Mouse (Mus musculus): ENCODE data around the gene Rab20. TPM values are rescaled to one million over a fixed set of nuclear protein-coding genes. Genes with fewer than 3 reads are reported as not detected.
"Not testable (repeated sequence)": the region's sequence is repeated elsewhere in the genome, so short reads cannot be mapped to it uniquely, and the experiment has no call there.

Rab20 gene
- polyA plus RNA-seq, 1 experiment from 2014 or later: 1.5 TPM

DNA sequence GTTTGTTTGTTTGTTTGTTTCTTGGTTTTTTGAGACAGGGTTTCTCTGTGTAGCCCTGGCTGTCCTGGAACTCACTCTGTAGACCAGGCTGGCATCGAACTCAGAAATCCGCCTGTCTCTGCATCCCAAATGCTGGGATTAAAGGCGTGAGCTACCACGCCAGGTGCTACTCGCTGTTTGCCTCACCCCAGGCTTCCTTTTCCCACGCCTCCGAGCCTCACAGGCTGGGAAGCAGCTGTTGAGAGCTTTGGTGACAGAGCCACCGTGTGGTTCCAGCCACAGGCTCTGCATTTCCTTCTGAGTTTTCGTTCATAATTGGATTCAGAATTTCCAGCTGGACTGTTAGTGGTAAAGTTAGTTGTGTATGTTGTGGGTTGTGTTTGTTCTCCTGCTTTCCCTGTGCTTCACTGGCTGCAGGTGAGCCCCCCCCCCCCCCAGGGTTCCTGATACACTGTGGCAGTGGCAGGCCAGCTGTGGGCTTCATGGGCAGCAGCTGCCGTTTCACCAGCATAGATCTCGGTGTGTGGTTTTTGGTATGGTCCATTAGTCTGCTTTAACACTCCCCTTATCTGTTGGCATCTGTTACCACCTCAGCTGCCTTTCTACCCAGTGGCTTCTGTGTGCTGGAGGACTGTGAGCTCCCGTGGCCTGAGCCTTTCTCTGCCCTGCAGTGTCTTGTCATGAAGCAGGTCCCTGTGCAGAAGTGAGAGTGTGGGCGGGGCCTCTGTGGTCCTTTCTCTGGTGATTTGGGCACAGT, 25.1 kb upstream of the Rab20 start:
- ATAC-seq (ENCODE audit: low FRiP score, low read depth): no peak

DNA sequence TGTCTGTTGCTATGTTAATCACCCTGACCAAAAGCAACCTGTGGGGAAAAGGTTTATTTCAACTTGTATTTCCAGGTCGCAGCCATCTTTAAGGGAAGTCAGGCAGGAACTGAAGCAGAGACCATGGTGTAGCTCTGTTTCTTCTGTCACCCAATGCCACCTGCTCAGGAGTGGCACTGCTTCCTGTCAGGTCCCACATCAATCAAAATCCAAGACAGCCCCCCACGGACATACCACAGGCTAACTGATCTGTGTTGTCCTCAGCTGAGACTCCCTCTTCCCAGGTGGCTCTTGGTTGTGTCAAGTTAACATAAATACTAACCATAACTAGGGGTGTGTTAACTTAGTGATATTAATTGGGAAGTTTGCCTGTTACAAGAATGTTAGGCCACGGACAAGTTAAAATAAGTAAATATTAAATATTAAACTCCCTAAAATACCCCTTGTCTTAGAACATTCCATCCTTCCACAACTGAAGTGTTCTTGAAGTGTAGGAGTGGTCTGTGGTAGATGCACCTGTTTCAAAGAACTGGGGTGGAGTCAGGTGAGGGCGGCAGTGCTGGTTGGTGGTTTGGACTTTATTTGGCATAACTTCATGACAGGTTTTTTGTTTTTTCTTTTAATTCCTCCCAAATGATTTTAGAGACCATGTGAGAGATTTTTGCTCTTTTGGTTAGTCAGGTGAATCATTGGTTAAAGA, 20.4 kb upstream of the Rab20 start:
- 89% methylated on average over 4 of the region's 4 CpGs for WGBS
- H3K36me3 ChIP-seq: peaks cover 9% of the 10 kb centered on the region
- no peak overlapping the region for H3K9ac ChIP-seq
- no peak overlapping the region for H3K27ac ChIP-seq (replicated peaks)
- peaks cover 9% of the 10 kb centered on the region; the same call in 1 of the 2 replicates for H3K27me3 ChIP-seq
- peaks cover 18% of the 10 kb centered on the region for H3K4me1 ChIP-seq (replicated peaks)
- peak overlapping the region; percentile 77; the same call in 1 of the 2 replicates for H3K4me3 ChIP-seq
- no peak for ATAC-seq (ENCODE audit: low FRiP score, low read depth)
- no peak overlapping the region for H3K4me2 ChIP-seq
- H3K9me3 ChIP-seq: no peaks in the 10 kb centered on the region

More for the DNA sequence above, 25.1 kb upstream of the Rab20 start:
- H3K4me3 ChIP-seq: no peak overlapping the region
- H3K4me1 ChIP-seq (replicated peaks): peaks cover 2% of the 10 kb centered on the region
- H3K36me3 ChIP-seq: peaks cover 44% of the 10 kb centered on the region
- H3K27ac ChIP-seq (replicated peaks): no peak overlapping the region
- H3K27me3 ChIP-seq: no peaks in the 10 kb centered on the region
- 89% methylated on average over 13 of the region's 13 CpGs for WGBS
- H3K4me2 ChIP-seq: no peak overlapping the region
- H3K9me3 ChIP-seq: no peaks in the 10 kb centered on the region
- H3K9ac ChIP-seq: no peak overlapping the region

DNA sequence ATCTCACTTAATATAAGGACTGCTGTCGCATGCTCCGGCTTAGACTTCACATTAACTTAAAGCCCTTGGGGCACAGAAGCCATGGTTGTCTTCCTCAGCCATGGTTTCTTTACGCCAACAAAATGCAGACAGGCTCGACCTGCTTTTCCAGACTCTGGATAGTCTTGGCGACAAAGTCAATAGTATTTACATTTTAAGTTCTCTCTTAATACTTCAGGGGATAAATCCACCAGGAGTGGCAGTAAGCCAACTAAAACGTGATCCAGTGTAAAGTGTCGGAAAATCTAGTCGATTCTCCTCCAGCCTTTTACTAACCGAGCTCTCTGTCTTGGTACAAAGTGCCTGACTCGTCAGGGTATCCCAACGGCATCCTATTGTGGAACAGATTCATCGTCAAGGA, 19.8 kb upstream of the Rab20 start:
- peak overlapping the region; percentile 89; the same call in 1 of the 2 replicates for H3K27ac ChIP-seq (replicated peaks)
- peak overlapping the region; percentile 77; the same call in 1 of the 2 replicates for H3K9ac ChIP-seq
- H3K4me3 ChIP-seq: peak overlapping the region; percentile 77
- peaks cover 2% of the 10 kb centered on the region; the same call in 1 of the 2 replicates for H3K36me3 ChIP-seq
- peaks cover 9% of the 10 kb centered on the region; the same call in 1 of the 2 replicates for H3K27me3 ChIP-seq
- H3K4me2 ChIP-seq: peak overlapping the region; percentile 81
- no peaks in the 10 kb centered on the region for H3K9me3 ChIP-seq
- peaks cover 18% of the 10 kb centered on the region for H3K4me1 ChIP-seq (replicated peaks)
- ATAC-seq (ENCODE audit: low FRiP score, low read depth): no peak
- 76% methylated on average over 12 of the region's 12 CpGs for WGBS

DNA sequence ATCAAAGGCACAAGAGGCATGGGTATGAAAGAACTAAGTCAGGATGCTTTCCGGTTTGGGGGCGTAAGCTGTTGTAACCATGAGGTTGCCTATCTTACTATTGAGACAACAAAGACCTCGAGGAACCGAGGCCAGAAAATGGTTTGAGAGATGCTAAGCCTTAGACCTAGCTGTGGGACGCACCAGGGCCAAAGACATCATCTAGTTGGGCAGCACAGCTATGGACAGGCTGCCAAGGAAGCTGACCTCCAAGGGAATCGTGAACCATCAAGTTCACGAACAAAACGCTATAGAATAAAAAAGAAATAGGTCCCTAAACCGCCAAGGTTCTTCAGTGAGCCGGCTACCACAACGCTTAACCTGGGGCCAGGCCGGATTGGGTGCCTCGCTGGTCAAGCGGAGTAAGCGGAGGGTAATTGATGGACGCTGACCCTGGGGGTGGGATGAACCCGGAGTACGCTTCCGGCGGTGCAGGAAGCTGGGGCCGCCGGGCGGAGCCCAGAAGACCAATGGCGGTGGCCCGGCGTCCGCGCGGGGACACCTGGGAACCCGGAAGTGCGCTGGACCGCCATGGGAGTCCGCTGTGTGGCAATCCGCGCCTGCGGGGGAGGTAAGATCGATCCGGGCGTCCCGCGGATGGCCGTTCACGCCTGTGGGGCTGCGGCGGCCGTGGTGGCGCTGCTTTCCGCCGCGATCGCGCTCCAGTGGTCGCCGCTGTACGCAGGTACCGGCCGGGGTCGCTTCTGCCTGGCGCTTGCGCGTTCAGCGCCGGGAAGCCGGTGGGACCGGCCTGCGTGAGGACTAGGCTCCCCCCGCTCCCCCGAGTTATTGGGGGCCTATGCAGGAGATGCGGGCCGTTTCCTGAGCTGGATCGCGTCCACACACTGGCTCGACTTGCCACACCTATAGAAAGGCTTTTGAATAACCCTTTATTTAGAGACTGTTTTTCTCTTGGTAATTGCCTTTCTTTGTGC, 18.8 kb upstream of the Rab20 start, which contains the start of gene Naxd:
Gene Naxd (plus strand): TSS at position 490 of the 974 bp plus-strand sequence.
- peak within 1 kb of the TSS; percentile 77 for H3K4me3 ChIP-seq
- no peaks in the 10 kb centered on the region for H3K36me3 ChIP-seq
- H3K27ac ChIP-seq (replicated peaks): peak within 1 kb of the TSS; percentile 89
- H3K4me2 ChIP-seq: peak within 1 kb of the TSS; percentile 81
- no peaks in the 10 kb centered on the region for H3K9me3 ChIP-seq
- peaks cover 9% of the 10 kb centered on the region; the same call in 1 of the 2 replicates for H3K27me3 ChIP-seq
- WGBS: 4% methylated on average over 73 of the region's 73 CpGs
- H3K4me1 ChIP-seq (replicated peaks): peaks cover 18% of the 10 kb centered on the region
- ATAC-seq (ENCODE audit: low FRiP score, low read depth): peak; percentile 99
- H3K9ac ChIP-seq: peak within 1 kb of the TSS; percentile 77

DNA sequence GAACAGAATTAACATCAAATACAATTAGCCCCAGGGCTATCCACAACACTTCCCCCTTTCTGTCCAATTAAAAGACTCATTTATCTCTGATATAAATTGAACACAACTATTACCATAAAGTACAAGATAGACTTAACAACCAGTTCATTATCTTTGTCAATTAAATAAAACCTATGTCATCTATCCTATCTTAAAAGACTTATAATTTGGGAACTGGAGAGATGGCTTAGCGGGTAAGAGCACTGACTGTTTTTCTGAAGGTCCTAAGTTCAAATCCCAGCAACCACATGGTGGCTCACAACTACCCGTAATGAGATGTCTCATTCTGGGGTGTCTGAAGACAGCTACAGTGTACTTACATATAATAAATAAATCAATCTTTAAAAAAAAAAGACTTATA, 13.8 kb upstream of the Rab20 start:
- H3K27ac ChIP-seq (replicated peaks); H3K9ac ChIP-seq; H3K4me1 ChIP-seq (replicated peaks); H3K4me2 ChIP-seq; H3K4me3 ChIP-seq; ATAC-seq (ENCODE audit: low FRiP score, low read depth); H3K36me3 ChIP-seq; H3K9me3 ChIP-seq: not testable (repeated sequence)
- 86% methylated on average over 2 of the region's 2 CpGs for WGBS
- peaks cover 12% of the 10 kb centered on the region; the same call in 1 of the 2 replicates for H3K27me3 ChIP-seq

DNA sequence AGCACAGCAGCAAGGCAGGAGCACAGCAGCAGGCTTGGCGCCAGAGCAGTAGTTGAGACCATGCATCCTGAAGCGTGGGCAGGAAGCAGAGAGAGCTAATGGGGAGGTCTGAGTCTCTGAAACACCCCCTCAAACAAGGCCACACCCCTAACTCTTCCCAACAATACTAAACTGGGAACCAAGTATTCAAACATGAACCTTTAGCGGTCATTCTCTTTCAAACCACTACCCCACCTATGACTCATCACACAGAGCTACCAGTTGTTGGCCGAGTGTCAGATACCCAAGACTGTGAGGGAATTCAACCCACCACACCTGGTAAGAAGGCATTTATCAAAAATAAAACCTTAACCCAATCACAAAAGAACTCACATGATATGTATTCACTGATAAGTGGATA, 8.7 kb upstream of the Rab20 start:
- H3K4me3 ChIP-seq: no peak overlapping the region
- no peaks in the 10 kb centered on the region for H3K9me3 ChIP-seq
- no peak overlapping the region for H3K4me2 ChIP-seq
- no peak for ATAC-seq (ENCODE audit: low FRiP score, low read depth)
- no peaks in the 10 kb centered on the region for H3K36me3 ChIP-seq
- H3K27me3 ChIP-seq: 0 out of 2 replicates have a peak, but pooled peaks cover 3% of the 10 kb centered on the region
- H3K27ac ChIP-seq (replicated peaks): no peak overlapping the region
- 65% methylated on average over 4 of the region's 4 CpGs for WGBS
- H3K4me1 ChIP-seq (replicated peaks): no peaks in the 10 kb centered on the region
- no peak overlapping the region for H3K9ac ChIP-seq

DNA sequence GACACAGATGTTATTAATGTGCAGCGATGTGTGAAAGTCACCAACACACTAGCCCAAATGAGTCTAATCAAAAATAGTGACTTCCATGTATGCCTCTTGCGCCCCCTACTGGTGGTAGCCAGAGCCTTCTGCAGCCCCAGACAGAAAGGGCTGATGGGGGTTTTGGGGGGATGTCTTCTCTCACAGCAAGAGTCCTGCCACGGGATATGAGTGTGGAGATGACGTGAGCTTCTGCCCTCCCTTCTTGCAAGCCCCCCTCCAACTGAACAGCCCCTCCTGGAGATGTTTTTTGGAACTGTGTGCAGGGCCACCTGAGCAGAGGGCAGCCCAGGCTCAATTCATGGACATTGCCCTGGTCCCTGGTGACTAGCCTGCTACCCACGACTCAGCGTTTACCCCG, 7.6 kb upstream of the Rab20 start:
- H3K4me3 ChIP-seq: no peak overlapping the region
- H3K4me1 ChIP-seq (replicated peaks): no peaks in the 10 kb centered on the region
- no peaks in the 10 kb centered on the region for H3K36me3 ChIP-seq
- no peak for ATAC-seq (ENCODE audit: low FRiP score, low read depth)
- 22% methylated on average over 7 of the region's 7 CpGs for WGBS
- H3K9ac ChIP-seq: no peak overlapping the region
- H3K27me3 ChIP-seq: 0 out of 2 replicates have a peak, but pooled peaks cover 3% of the 10 kb centered on the region
- no peak overlapping the region for H3K4me2 ChIP-seq
- H3K27ac ChIP-seq (replicated peaks): no peak overlapping the region
- no peaks in the 10 kb centered on the region for H3K9me3 ChIP-seq

DNA sequence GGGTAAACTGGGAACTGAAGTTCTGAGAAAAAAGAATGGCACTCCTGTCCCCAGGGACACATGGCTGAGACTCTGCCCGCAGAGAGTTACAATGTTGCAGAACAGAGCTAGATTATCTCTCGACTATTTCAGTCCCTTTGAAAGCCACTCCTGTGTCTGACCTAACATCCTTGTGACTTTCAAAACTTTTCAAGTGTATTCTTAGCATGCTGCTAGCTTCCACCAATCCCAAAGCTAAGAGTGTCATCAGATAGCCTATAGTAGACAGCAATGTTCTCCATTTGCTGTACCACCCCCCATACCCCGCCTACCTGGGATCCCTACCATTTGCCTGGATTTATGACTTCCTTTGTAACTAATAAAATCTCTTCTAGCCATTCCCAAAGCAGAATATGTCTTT, 4.0 kb upstream of the Rab20 start:
- no peak overlapping the region for H3K4me3 ChIP-seq
- no peak overlapping the region for H3K27ac ChIP-seq (replicated peaks)
- H3K9ac ChIP-seq: no peak overlapping the region
- no peaks in the 10 kb centered on the region for H3K9me3 ChIP-seq
- 78% methylated on average over 3 of the region's 3 CpGs for WGBS
- H3K36me3 ChIP-seq: no peaks in the 10 kb centered on the region
- peaks cover 33% of the 10 kb centered on the region for H3K27me3 ChIP-seq
- H3K4me1 ChIP-seq (replicated peaks): peaks cover 15% of the 10 kb centered on the region
- no peak overlapping the region for H3K4me2 ChIP-seq
- no peak for ATAC-seq (ENCODE audit: low FRiP score, low read depth)

DNA sequence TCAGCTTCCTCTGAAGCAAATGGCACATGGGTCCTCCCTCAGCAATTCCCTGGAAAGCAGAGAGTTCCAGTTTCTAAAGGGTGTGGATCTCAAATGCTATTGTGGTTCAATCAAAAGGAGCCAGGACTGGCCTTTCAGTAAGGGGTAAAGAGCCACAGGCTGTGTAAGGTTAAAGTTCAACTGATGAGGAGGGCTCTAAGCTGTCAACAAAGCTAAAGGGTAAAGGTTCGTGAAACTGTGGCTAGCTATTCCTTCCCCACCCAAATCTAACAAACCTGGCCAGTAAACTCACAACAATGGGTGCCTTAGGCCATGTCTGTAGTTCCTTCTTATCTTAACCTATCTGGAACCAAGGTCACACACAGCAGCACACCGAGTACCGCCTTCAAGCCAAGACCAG, 3.4 kb upstream of the Rab20 start:
- Histone ChIP-seq H3K4me3 (no peak overlapping the region), H3K36me3 (no peaks in the 10 kb centered on the region), H3K9me3 (no peaks in the 10 kb centered on the region), H3K27me3 (peaks cover 39% of the 10 kb centered on the region), H3K27ac (replicated peaks) (no peak overlapping the region), H3K4me2 (no peak overlapping the region), H3K4me1 (replicated peaks) (peaks cover 17% of the 10 kb centered on the region), H3K9ac (no peak overlapping the region)
- ATAC-seq (ENCODE audit: low FRiP score, low read depth): no peak
- 41% methylated on average over 3 of the region's 3 CpGs for WGBS

DNA sequence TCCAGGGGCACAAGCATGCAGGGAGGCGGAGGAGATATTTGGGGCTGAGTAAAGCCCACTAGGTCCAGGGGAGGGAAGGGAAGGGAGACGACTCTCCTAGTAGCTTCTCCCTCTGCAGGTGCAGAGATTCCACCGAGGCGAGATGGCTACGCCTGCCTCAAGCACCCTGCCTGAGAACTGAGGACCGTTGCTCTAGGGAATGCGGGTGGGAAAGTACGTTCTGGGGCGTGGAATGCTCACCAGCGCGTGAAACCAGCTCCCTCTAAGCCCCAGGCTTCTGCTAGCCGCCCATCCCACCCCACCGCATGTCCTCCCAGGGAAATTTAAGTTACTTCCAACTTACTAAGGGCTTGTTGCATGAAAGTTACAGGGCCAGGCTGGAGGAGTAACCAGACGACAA, 1.1 kb upstream of the Rab20 start:
- Histone ChIP-seq H3K27me3 (peaks cover 60% of the 10 kb centered on the region), H3K4me2 (no peak overlapping the region), H3K4me3 (no peak overlapping the region), H3K27ac (replicated peaks) (no peak overlapping the region), H3K9me3 (no peaks in the 10 kb centered on the region), H3K4me1 (replicated peaks) (peaks cover 24% of the 10 kb centered on the region), H3K36me3 (no peaks in the 10 kb centered on the region), H3K9ac (no peak overlapping the region)
- WGBS: 13% methylated on average over 14 of the region's 14 CpGs
- no peak for ATAC-seq (ENCODE audit: low FRiP score, low read depth)

DNA sequence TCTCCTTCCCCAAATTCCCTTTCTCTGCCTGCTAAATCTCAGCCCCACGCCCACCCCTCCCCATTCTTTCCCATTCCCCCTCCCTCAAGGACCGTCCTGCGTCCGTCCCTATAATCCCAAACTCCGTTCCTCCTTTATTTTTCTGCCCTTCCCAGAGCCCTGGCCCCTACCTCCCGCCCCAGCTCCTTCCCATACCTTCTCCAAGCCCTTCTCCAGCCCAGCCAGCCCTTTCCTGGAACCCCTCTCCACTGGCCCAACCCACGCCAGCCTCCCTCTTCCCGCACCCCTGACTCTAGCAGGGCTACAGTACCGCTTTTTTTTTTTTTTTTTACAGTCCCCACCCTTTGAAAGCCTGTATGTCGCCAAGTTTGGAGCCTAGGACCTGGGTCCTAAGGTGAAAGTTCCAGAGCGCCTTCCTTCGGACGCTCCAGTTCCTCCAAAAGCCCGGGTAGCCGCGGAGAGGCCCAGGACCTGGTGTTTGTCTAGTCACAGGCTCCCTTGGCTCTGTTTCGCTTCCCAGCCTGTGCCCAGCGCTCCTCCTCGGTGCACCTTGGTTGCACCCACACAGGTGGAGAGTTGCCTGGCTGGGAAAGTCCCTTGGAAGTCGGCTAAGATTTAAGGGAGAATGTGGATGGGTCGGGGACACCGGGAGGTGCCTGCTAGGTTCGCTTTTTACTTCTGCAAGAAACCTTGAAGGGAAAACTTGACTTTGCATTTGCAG, 457 bp upstream of the Rab20 start:
- no peak overlapping the region for H3K9ac ChIP-seq
- peak overlapping the region; percentile 98 for H3K4me2 ChIP-seq
- no peaks in the 10 kb centered on the region for H3K9me3 ChIP-seq
- no peak overlapping the region for H3K27ac ChIP-seq (replicated peaks)
- WGBS: 3% methylated on average over 22 of the region's 23 CpGs
- no peaks in the 10 kb centered on the region for H3K36me3 ChIP-seq
- peak overlapping the region; percentile 49 for H3K4me3 ChIP-seq
- no peak for ATAC-seq (ENCODE audit: low FRiP score, low read depth)
- H3K4me1 ChIP-seq (replicated peaks): peaks cover 24% of the 10 kb centered on the region
- peaks cover 66% of the 10 kb centered on the region for H3K27me3 ChIP-seq

All from hindbrain, embryonic 15.5 days (tissue).